Mouse (Mus musculus): ENCODE measurements around the gene Arhgdia. TPM values are rescaled to one million over a fixed set of nuclear protein-coding genes. Genes with fewer than 3 reads are reported as not detected.

Arhgdia gene
- total and polyA plus RNA-seq, 2 experiments: 14.9 to 188 TPM

DNA sequence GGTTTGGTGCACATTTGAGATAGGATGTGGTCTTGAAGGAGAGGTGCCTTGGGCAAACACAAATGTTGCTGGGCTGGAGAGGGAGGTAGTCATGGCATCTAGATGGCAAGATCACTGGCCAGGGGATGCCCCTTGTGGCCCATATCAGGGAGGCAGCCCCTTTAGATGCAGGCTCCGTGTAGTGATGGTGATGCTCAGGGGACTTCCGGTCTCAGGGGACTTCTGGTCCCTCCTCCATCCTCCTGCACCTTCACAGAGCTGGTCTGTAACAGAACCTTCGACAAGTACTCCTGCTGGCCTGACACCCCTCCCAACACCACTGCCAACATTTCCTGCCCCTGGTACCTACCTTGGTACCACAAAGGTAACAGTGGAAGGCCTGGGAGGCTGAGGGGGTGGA lies 45.6 kb downstream of the Arhgdia start:
- Histone ChIP-seq H3K79me2 (ENCODE audit: control insufficient read depth, insufficient read depth, low read length) (peaks cover 20% of the 10 kb centered on the region; the same call in 1 of the 2 replicates), H3K27ac (replicated peaks; ENCODE audit: insufficient read depth, low read depth, low read length) (no peak overlapping the region), H3K36me3 (ENCODE audit: control insufficient read depth, insufficient read depth, low read length) (peaks cover 2% of the 10 kb centered on the region; the same call in 1 of the 2 replicates), H3K4me3 (ENCODE audit: insufficient read depth, low read depth, low read length) (no peak overlapping the region), H3K4me1 (ENCODE audit: control insufficient read depth, insufficient read depth, low read length) (peaks cover 43% of the 10 kb centered on the region), H3K27me3 (ENCODE audit: control insufficient read depth, insufficient read depth, low read length) (no peaks in the 10 kb centered on the region), H3K9ac (ENCODE audit: low read depth, low read length) (no peak overlapping the region)
- no peak for DNase-seq (ENCODE audit: extremely low read depth, low read depth, low spot score)
- TF ChIP-seq CTCF (IDR thresholded peaks at IDR 0.05; ENCODE audit: low read depth, low read length) (no peak), POLR2A (IDR thresholded peaks at IDR 0.05; ENCODE audit: extremely low read depth, insufficient read depth, low read length) (no peak)
- WGBS: 77% methylated on average over 3 of the region's 3 CpGs

DNA sequence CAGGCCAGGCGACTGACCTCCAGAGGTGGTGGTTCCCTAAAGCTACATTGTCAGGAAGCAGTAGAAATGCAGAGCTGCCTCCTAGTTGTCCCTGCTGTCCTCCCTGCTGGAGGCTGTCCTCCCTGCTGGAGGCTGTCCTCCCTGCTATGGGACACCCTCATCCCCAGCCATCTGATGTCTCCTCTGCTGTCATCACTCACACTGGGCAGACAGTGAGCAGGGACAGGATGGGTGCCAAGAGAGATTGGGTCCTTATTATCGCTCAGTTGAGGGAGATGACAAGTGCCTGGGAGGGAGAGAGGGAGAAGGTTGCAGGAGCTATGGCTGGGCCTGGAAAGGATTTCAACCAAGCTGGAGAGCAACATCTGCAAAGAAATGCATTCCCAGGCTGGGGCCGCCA lies 46.3 kb downstream of the Arhgdia start:
- no peak for TF ChIP-seq POLR2A (IDR thresholded peaks at IDR 0.05; ENCODE audit: extremely low read depth, insufficient read depth, low read length)
- no peak for TF ChIP-seq CTCF (IDR thresholded peaks at IDR 0.05; ENCODE audit: low read depth, low read length)
- Histone ChIP-seq H3K36me3 (ENCODE audit: control insufficient read depth, insufficient read depth, low read length) (peaks cover 2% of the 10 kb centered on the region; the same call in 1 of the 2 replicates), H3K27me3 (ENCODE audit: control insufficient read depth, insufficient read depth, low read length) (no peaks in the 10 kb centered on the region), H3K79me2 (ENCODE audit: control insufficient read depth, insufficient read depth, low read length) (peaks cover 23% of the 10 kb centered on the region; the same call in 1 of the 2 replicates), H3K9ac (ENCODE audit: low read depth, low read length) (no peak overlapping the region), H3K4me1 (ENCODE audit: control insufficient read depth, insufficient read depth, low read length) (peaks cover 40% of the 10 kb centered on the region), H3K27ac (replicated peaks; ENCODE audit: insufficient read depth, low read depth, low read length) (no peak overlapping the region), H3K4me3 (ENCODE audit: insufficient read depth, low read depth, low read length) (no peak overlapping the region)
- WGBS: 74% methylated on average over 3 of the region's 3 CpGs
- DNase-seq (ENCODE audit: extremely low read depth, low read depth, low spot score): no peak

DNA sequence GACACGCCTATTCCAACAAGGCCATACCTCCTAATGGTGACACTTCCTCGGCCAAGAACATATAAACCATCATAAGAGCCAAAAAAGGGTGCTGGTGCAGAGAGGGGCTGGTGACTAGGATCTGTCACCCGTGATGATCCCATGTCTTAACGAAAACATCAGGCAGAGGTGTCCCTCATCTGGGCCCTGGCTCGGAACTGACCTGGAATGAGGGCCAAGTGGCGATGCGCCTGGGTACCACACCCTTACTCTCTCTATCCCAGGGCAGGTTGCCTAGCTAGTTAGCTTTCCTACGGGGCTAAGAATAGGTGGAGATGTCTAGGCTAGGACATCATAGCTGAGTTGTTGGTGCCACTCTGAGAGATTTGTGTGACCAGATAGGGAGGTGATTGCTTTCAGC lies 47.3 kb downstream of the Arhgdia start:
- H3K27ac ChIP-seq (replicated peaks; ENCODE audit: insufficient read depth, low read depth, low read length): no peak overlapping the region
- H3K79me2 ChIP-seq (ENCODE audit: control insufficient read depth, insufficient read depth, low read length): peaks cover 23% of the 10 kb centered on the region; the same call in 1 of the 2 replicates
- 37% methylated on average over 8 of the region's 8 CpGs for WGBS
- peaks cover 33% of the 10 kb centered on the region for H3K4me1 ChIP-seq (ENCODE audit: control insufficient read depth, insufficient read depth, low read length)
- no peak overlapping the region for H3K9ac ChIP-seq (ENCODE audit: low read depth, low read length)
- DNase-seq (ENCODE audit: extremely low read depth, low read depth, low spot score): no peak
- TF ChIP-seq POLR2A (IDR thresholded peaks at IDR 0.05; ENCODE audit: extremely low read depth, insufficient read depth, low read length) (no peak), CTCF (IDR thresholded peaks at IDR 0.05; ENCODE audit: low read depth, low read length) (no peak)
- no peak overlapping the region for H3K4me3 ChIP-seq (ENCODE audit: insufficient read depth, low read depth, low read length)
- H3K36me3 ChIP-seq (ENCODE audit: control insufficient read depth, insufficient read depth, low read length): peaks cover 2% of the 10 kb centered on the region; the same call in 1 of the 2 replicates
- no peaks in the 10 kb centered on the region for H3K27me3 ChIP-seq (ENCODE audit: control insufficient read depth, insufficient read depth, low read length)

DNA sequence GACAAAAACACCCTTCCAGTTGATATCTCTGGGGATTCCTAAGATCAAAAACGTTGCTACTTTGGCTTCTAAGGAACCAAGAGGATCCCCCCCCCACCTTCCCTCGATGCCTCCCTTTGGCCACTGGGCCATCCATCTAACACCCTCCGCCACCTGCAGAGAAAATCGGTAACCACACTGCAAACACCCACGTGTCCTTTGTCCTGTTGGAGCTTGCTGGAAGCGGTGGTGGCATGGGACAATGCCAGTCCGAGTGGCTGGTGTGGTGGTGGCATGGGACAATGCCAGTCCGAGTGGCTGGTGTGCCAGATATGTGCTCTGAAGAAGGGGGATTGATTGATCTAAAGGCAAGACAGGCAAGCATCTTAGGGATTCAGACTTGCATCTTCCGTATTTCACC lies 49.8 kb downstream of the Arhgdia start:
- peaks cover 23% of the 10 kb centered on the region; the same call in 1 of the 2 replicates for H3K79me2 ChIP-seq (ENCODE audit: control insufficient read depth, insufficient read depth, low read length)
- peak overlapping the region; percentile 94 for H3K4me3 ChIP-seq (ENCODE audit: insufficient read depth, low read depth, low read length)
- peak overlapping the region; percentile 99 for H3K27ac ChIP-seq (replicated peaks; ENCODE audit: insufficient read depth, low read depth, low read length)
- TF ChIP-seq CTCF (IDR thresholded peaks at IDR 0.05; ENCODE audit: low read depth, low read length) (no peak), POLR2A (IDR thresholded peaks at IDR 0.05; ENCODE audit: extremely low read depth, insufficient read depth, low read length) (peak; percentile 32; the same call in 1 of the 2 replicates)
- H3K9ac ChIP-seq (ENCODE audit: low read depth, low read length): peak overlapping the region; percentile 98
- DNase-seq (ENCODE audit: extremely low read depth, low read depth, low spot score): peak; percentile 90
- H3K4me1 ChIP-seq (ENCODE audit: control insufficient read depth, insufficient read depth, low read length): peaks cover 33% of the 10 kb centered on the region
- peaks cover 2% of the 10 kb centered on the region; the same call in 1 of the 2 replicates for H3K36me3 ChIP-seq (ENCODE audit: control insufficient read depth, insufficient read depth, low read length)
- 10% methylated on average over 9 of the region's 9 CpGs for WGBS
- no peaks in the 10 kb centered on the region for H3K27me3 ChIP-seq (ENCODE audit: control insufficient read depth, insufficient read depth, low read length)

DNA sequence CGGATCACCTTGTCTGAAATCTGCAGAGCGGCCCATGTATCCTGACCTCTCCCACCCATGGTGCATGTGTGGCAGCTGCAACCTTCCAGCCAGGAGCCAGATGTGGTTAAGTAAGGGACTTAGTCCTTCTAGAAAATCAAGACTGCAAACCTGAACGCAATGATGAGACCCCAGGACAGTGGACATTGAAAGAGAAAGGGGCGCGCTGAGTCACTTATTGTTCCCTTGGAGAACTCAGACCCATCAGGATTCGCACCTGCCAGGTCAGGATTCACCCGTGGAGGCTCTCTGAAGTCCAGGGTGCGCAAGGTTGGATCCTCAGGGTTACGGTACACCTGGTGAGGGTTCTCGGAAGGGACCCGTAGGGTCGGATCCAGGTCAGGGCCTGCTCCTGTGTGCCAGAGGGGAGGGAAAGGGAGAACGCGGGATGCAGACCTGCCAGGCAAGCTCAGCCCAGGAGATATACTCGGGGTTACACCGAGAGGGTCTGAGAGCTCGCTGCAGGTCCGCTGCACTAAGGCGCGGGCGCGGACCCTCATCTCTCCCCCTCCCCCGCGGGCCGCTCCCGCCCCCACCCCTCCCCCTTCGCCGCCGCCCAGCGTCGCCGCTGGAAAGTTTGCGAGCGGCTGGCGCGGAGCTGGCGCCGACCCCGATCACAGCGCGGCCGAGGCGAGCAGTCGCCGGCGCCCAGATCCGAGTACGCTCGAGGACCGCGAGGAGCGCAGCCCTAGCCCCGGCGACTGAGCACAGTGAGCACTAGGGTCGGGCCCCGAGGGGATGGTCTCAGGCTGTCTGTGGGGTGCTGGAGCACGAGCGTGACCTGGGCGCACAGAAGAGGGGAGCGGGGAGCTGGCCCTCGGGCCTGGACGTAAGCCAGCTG lies 51.1 kb downstream of the Arhgdia start, which contains the start of gene Gcgr:
Gene Gcgr (plus strand): TSS at position 615 of the 880 bp plus-strand sequence.
- peaks cover 33% of the 10 kb centered on the region for H3K4me1 ChIP-seq (ENCODE audit: control insufficient read depth, insufficient read depth, low read length)
- H3K27ac ChIP-seq (replicated peaks; ENCODE audit: insufficient read depth, low read depth, low read length): peak within 1 kb of the TSS; percentile 99
- peaks cover 23% of the 10 kb centered on the region; the same call in 1 of the 2 replicates for H3K79me2 ChIP-seq (ENCODE audit: control insufficient read depth, insufficient read depth, low read length)
- DNase-seq (ENCODE audit: extremely low read depth, low read depth, low spot score): peak; percentile 71
- peak within 1 kb of the TSS; percentile 98 for H3K9ac ChIP-seq (ENCODE audit: low read depth, low read length)
- peaks cover 2% of the 10 kb centered on the region; the same call in 1 of the 2 replicates for H3K36me3 ChIP-seq (ENCODE audit: control insufficient read depth, insufficient read depth, low read length)
- 0 out of 2 replicates have a peak, but pooled peaks have one; percentile 15 for TF ChIP-seq POLR2A (IDR thresholded peaks at IDR 0.05; ENCODE audit: extremely low read depth, insufficient read depth, low read length)
- no peak for TF ChIP-seq CTCF (IDR thresholded peaks at IDR 0.05; ENCODE audit: low read depth, low read length)
- H3K27me3 ChIP-seq (ENCODE audit: control insufficient read depth, insufficient read depth, low read length): no peaks in the 10 kb centered on the region
- 6% methylated on average over 59 of the region's 62 CpGs for WGBS
- H3K4me3 ChIP-seq (ENCODE audit: insufficient read depth, low read depth, low read length): peak within 1 kb of the TSS; percentile 94
